Mouse (Mus musculus) hindbrain, postnatal 0 days (tissue): ENCODE measurements around the gene Il2rg. TPM values are rescaled to one million over a fixed set of nuclear protein-coding genes. Genes with fewer than 3 reads are reported as not detected.

Experiments
- ATAC-seq: fragments of 200-750 bp; cut with Nextera tagmentation; 2 replicates; pipeline ENCODE4 v1.8.0; 2017; ENCODE audit warnings: mild to moderate bottlenecking, moderate TSS enrichment, moderate library complexity
- DNase-seq: peaks from one replicate; pipeline ENCODE4 v3.0.0-alpha.2; 2015; ENCODE audit warnings: low spot score
- H3K27ac ChIP-seq: fragments of 300-500 bp; sonication (generic); 2 replicates; pipeline ENCODE4 v1.5.1; 2014; ENCODE audit warnings: mild to moderate bottlenecking
- H3K27me3 ChIP-seq: fragments of 300-500 bp; sonication (generic); 2 replicates; pipeline ENCODE4 v1.6.1; 2014; ENCODE audit warnings: low read length, mixed read lengths; ENCODE audit not compliant: insufficient read depth
- H3K36me3 ChIP-seq: fragments of 300-500 bp; sonication (generic); 2 replicates; pipeline ENCODE4 v1.6.1; 2014; ENCODE audit warnings: low read length, mixed read lengths; ENCODE audit not compliant: insufficient read depth
- H3K4me1 ChIP-seq: fragments of 300-500 bp; sonication (generic); 2 replicates; pipeline ENCODE4 v1.6.1; 2014; ENCODE audit warnings: antibody characterized with exemption, low read length, mixed read lengths; ENCODE audit not compliant: insufficient read depth
- H3K4me2 ChIP-seq: fragments of 300-500 bp; sonication (generic); 2 replicates; pipeline ENCODE4 v1.6.1; 2014; ENCODE audit warnings: low read depth, mild to moderate bottlenecking, low read length, moderate library complexity, mixed read lengths
- H3K4me3 ChIP-seq: fragments of 300-500 bp; sonication (generic); 2 replicates; pipeline ENCODE4 v1.5.1; 2014; ENCODE audit warnings: low read length
- H3K9ac ChIP-seq: fragments of 300-500 bp; sonication (generic); replicated peaks from 2 replicates; pipeline ENCODE4 v1.6.1; 2014; ENCODE audit warnings: mild to moderate bottlenecking, low read length, moderate library complexity, mixed read lengths
- H3K9me3 ChIP-seq: fragments of 300-500 bp; sonication (generic); 2 replicates; pipeline ENCODE4 v1.6.1; 2016; ENCODE audit warnings: low read length, mixed read lengths
- CTCF ChIP-seq: IDR thresholded peaks from 2 replicates; pipeline ENCODE4 v1.5.1; 2016; ENCODE audit warnings: antibody characterized with exemption, control low read depth, low read depth
- WGBS: fragments of 180-500 bp; shearing (Covaris S2); extraction: QIAGEN DNeasy Blood & Tissue Kit; methylation state at CpG from one replicate; pipeline ENCODE4 v1.1.7; 2014; 5-methylcytosine and 5-hydroxymethylcytosine counted together
- polyA plus RNA-seq: library from polyadenylated mRNA; unstranded; fragments of >200 nt; fragmentation: Nextera tagmentation; extraction: Ambion mirVana; gene quantifications from 2 replicates; pipeline ENCODE4 v1.2.1, GENCODE M21; 2015
- total RNA-seq: library from RNA; depleted of rRNA; stranded (reverse); fragments of >200 nt; gene quantifications from 2 replicates; pipeline ENCODE4 v1.2.3, GENCODE M21; 2014

Il2rg gene
- total and polyA plus RNA-seq, 2 experiments from 2014 or later: 2.7 to 5.8 TPM

DNA sequence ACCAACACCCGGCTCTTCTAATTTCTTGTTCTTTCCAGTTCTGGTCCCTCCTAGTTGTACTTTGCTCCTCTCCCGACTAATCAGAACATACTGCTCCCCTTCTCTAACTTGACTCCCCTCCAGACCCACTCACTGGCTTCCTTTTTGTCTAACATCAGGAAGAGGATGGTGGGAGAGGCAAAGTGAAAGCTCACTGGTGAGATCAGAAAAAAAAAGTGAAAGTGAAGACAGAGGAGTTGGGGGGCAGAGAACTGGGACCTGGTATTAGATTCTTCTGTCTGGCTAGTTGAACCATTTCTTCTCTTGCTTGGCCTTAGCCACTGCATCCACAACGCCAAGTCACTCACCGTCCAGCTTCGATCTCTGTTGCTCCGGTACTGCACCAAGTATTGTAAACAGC lies 1.4 kb downstream of the Il2rg start:
- no peak overlapping the region for H3K9ac ChIP-seq
- no peaks in the 10 kb centered on the region for H3K27me3 ChIP-seq
- ATAC-seq (no peak), DNase-seq (no peak)
- no peak overlapping the region for H3K4me2 ChIP-seq
- 91% methylated on average over 6 of the region's 6 CpGs for WGBS
- H3K4me1 ChIP-seq: no peaks in the 10 kb centered on the region
- no peaks in the 10 kb centered on the region for H3K36me3 ChIP-seq
- no peak for TF ChIP-seq CTCF
- no peaks in the 10 kb centered on the region for H3K9me3 ChIP-seq
- no peak overlapping the region for H3K27ac ChIP-seq
- no peak overlapping the region for H3K4me3 ChIP-seq

- no peak within 1 kb of the TSS for H3K4me3 ChIP-seq
- TF ChIP-seq CTCF: no peak
- H3K27me3 ChIP-seq: no peaks in the 10 kb centered on the region
- H3K4me1 ChIP-seq: no peaks in the 10 kb centered on the region
- no peak within 1 kb of the TSS for H3K4me2 ChIP-seq
- no peaks in the 10 kb centered on the region for H3K9me3 ChIP-seq
- no peaks in the 10 kb centered on the region for H3K36me3 ChIP-seq
- no peak within 1 kb of the TSS for H3K9ac ChIP-seq
- H3K27ac ChIP-seq: no peak within 1 kb of the TSS
- no peak for DNase-seq
- 68% methylated on average over 1 of the region's 1 CpGs for WGBS
- no peak for ATAC-seq
Observed at GRCm38 (mm10) chrX:101263892-101264291, 4.2 kb downstream of the Il2rg start, which contains the start of gene Gm614. TSS of gene Gm614 (minus strand) at chrX:101263992.

DNA sequence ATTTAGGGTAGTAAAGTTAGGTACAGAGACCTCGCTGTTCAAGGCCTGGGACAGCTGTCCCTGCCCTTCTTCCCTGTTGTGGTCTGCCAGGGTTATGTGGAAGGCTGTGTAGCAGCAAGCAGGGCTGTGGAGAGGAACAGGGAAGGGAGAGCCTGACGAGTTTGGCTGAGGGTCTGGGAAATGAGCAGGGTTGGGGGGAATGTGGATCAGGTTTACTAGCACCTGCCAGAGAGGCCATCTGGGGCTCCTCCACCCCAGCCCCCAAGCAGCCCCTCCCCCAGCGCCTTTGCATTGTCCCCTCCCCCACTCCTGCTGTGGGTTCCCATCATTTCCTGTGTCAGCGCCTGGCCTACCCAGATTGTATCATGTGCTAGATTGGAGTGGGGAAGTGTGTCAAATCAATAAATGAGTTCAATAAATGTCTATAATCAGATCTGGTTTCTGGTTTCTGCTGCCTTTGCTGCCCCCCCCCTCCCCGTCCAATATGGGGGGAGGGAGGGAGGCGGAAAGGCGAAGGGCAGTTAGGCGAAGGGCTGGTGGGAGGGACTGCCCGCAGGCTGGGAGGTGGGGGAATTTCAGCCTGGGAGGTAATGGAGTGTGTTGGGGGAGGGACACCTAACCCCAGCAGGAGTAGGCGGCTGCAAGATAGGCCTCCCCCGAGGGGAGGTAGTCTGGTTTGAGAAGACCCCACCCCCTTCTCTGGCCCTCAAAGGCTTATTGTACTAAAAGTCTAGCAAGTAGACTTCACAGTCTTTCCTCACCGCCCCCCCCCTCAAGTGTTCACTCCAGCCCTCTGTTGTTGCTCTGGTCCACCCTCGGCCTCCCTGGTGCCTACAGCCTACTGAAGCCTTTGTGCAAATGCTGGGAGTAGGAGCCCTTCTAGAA lies 7.4 kb downstream of the Il2rg start:
- WGBS: 35% methylated on average over 9 of the region's 13 CpGs
- Histone ChIP-seq H3K4me1 (no peaks in the 10 kb centered on the region), H3K27me3 (no peaks in the 10 kb centered on the region), H3K36me3 (no peaks in the 10 kb centered on the region), H3K4me2 (no peak overlapping the region), H3K9me3 (no peaks in the 10 kb centered on the region), H3K4me3 (no peak overlapping the region), H3K9ac (no peak overlapping the region), H3K27ac (no peak overlapping the region)
- DNase-seq (peak; percentile 6), ATAC-seq (peak; percentile 43; the same call in 1 of the 2 replicates)
- TF ChIP-seq CTCF: no peak

DNA sequence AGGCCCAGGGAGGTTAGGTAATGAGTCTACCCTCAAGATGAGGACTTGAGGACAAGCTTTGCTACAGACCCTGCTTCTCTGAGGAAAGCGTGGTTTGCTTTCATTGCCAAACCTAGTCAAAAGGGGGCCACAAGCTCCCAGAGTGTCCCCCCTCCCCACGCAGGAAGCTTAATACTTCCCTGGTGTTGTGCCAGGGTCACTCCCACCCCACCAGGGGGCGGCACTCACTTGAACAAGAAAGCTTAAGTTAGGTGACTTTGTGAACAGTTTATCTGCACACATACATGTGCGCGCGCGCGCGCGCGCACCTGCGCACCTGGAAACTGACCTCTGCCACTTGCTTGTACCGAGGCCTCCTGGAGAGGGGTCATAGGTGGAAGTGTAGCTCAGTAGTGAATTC lies 11.5 kb downstream of the Il2rg start:
- ATAC-seq (no peak), DNase-seq (peak; percentile 3)
- H3K4me1 ChIP-seq: no peaks in the 10 kb centered on the region
- no peaks in the 10 kb centered on the region for H3K27me3 ChIP-seq
- TF ChIP-seq CTCF: no peak; the same call in 1 of the 2 replicates
- no peak overlapping the region for H3K9ac ChIP-seq
- no peak overlapping the region for H3K27ac ChIP-seq
- H3K36me3 ChIP-seq: no peaks in the 10 kb centered on the region
- 85% methylated on average over 13 of the region's 13 CpGs for WGBS
- no peak overlapping the region for H3K4me2 ChIP-seq
- no peak overlapping the region for H3K4me3 ChIP-seq
- no peaks in the 10 kb centered on the region for H3K9me3 ChIP-seq

- ATAC-seq: peak; percentile 27
- peak overlapping the region; percentile 68 for H3K4me2 ChIP-seq
- H3K36me3 ChIP-seq: no peaks in the 10 kb centered on the region
- H3K27me3 ChIP-seq: no peaks in the 10 kb centered on the region
- no peak for TF ChIP-seq CTCF
- DNase-seq: no peak
- H3K9me3 ChIP-seq: no peaks in the 10 kb centered on the region
- no peak overlapping the region for H3K27ac ChIP-seq
- 32% methylated on average over 26 of the region's 26 CpGs for WGBS
- H3K4me3 ChIP-seq: peak overlapping the region; percentile 48
- no peaks in the 10 kb centered on the region for H3K4me1 ChIP-seq
- peak overlapping the region; percentile 40 for H3K9ac ChIP-seq
Observed at GRCm38 (mm10) chrX:101254740-101255139, 13.3 kb downstream of the Il2rg start.

DNA sequence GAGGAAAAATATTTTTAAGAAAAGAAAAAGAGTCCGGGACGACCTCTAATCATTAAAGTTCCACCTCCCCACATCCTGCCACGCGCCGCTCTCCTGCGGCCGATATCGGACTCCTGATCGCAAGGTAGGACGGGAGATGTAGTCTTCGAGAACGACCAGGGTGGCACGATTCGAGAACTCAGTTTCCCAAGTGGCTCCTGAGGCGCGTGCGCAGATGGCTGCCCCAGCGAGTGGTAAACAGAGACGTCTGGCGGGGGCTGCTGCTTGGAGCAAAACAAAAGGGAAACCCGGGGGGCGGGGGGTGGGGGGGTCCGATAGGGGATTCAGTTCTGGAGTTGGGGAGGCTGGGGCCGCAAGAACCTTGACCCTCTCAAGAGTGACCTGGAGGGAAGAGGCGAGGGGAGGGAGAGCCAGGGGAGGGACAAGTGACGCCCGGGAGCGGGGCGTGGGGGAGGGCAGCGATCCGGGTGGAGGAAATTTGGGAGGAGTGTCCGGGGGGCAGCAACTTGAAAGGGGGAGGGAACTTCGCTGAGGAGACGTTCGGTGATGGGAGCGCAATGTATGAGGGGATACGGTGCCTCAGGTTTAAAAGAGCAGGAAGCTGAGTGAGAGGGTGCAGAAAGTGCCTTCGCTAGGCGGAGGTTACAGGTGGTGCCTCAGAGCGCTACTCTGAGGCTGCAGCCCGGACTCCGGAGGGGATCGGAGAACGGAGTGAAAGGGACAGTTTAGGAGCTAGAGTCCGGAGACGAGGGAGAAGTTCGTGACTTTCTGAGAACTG lies 13.9 kb downstream of the Il2rg start, which contains the start of gene Foxo4:
Gene Foxo4 (plus strand): TSS at position 577 of the 778 bp plus-strand sequence.
- peak within 1 kb of the TSS; percentile 40 for H3K9ac ChIP-seq
- TF ChIP-seq CTCF: no peak
- ATAC-seq (peak; percentile 93), DNase-seq (peak; percentile 93)
- H3K36me3 ChIP-seq: no peaks in the 10 kb centered on the region
- H3K4me3 ChIP-seq: peak within 1 kb of the TSS; percentile 48
- no peaks in the 10 kb centered on the region for H3K9me3 ChIP-seq
- no peak within 1 kb of the TSS for H3K27ac ChIP-seq
- no peaks in the 10 kb centered on the region for H3K4me1 ChIP-seq
- 33% methylated on average over 47 of the region's 47 CpGs for WGBS
- H3K4me2 ChIP-seq: peak within 1 kb of the TSS; percentile 68
- H3K27me3 ChIP-seq: no peaks in the 10 kb centered on the region
